Mouse (Mus musculus) intestine, embryonic 15.5 days (tissue): Measurements from ENCODE around the gene Rps15. TPM values are rescaled to one million over a fixed set of nuclear protein-coding genes. Genes with fewer than 3 reads are reported as not detected.
"Not testable (repeated sequence)": the region's sequence is repeated elsewhere in the genome, so short reads cannot be mapped to it uniquely, and the experiment has no call there.

Experiments used
- ATAC-seq: fragments of 200-750 bp; cut with Nextera tagmentation; 2 replicates; pipeline ENCODE4 v1.8.0; 2017; ENCODE audit warnings: moderate TSS enrichment, moderate library complexity
- H3K27ac ChIP-seq: fragments of 300-500 bp; sonication (generic); 2 replicates; pipeline ENCODE4 v1.5.1; 2015; ENCODE audit warnings: mild to moderate bottlenecking, inconsistent platforms
- H3K27me3 ChIP-seq: fragments of 300-500 bp; sonication (generic); replicated peaks from 2 replicates; pipeline ENCODE4 v1.6.1; 2015; ENCODE audit warnings: inconsistent platforms
- H3K36me3 ChIP-seq: fragments of 300-500 bp; sonication (generic); 2 replicates; pipeline ENCODE4 v1.6.1; 2015; ENCODE audit warnings: inconsistent platforms
- H3K4me1 ChIP-seq: fragments of 300-500 bp; sonication (generic); replicated peaks from 2 replicates; pipeline ENCODE4 v1.6.1; 2015; ENCODE audit warnings: inconsistent platforms
- H3K4me2 ChIP-seq: fragments of 300-500 bp; sonication (generic); replicated peaks from 2 replicates; pipeline ENCODE4 v1.6.1; 2015; ENCODE audit warnings: mild to moderate bottlenecking, inconsistent platforms
- H3K4me3 ChIP-seq: fragments of 300-500 bp; sonication (generic); replicated peaks from 2 replicates; pipeline ENCODE4 v1.5.1; 2015; ENCODE audit warnings: inconsistent platforms
- H3K9ac ChIP-seq: fragments of 300-500 bp; sonication (generic); 2 replicates; pipeline ENCODE4 v1.6.1; 2015; ENCODE audit warnings: inconsistent platforms
- H3K9me3 ChIP-seq: fragments of 300-500 bp; sonication (generic); 2 replicates; pipeline ENCODE4 v1.6.1; 2016; ENCODE audit warnings: inconsistent platforms
- WGBS: fragments of 180-500 bp; shearing (Covaris S2); methylation state at CpG from one replicate; pipeline ENCODE4 v1.1.7; 2015; 5-methylcytosine and 5-hydroxymethylcytosine counted together
- polyA plus RNA-seq: library from polyadenylated mRNA; unstranded; fragments of >200 nt; fragmentation: Nextera tagmentation; extraction: Ambion mirVana; gene quantifications from 2 replicates; pipeline ENCODE4 v1.2.1, GENCODE M21; 2015

The Rps15 gene
- 974 and 1,020 TPM in 2 replicates for polyA plus RNA-seq

GRCm38 (mm10) chr10:80292251-80293146 is at the start of gene Rps15:
TSS of gene Rps15 (plus strand) at chr10:80292453.
- peaks cover 4% of the 10 kb centered on the region for H3K27me3 ChIP-seq
- 0% methylated on average over 72 of the region's 72 CpGs for WGBS

DNA sequence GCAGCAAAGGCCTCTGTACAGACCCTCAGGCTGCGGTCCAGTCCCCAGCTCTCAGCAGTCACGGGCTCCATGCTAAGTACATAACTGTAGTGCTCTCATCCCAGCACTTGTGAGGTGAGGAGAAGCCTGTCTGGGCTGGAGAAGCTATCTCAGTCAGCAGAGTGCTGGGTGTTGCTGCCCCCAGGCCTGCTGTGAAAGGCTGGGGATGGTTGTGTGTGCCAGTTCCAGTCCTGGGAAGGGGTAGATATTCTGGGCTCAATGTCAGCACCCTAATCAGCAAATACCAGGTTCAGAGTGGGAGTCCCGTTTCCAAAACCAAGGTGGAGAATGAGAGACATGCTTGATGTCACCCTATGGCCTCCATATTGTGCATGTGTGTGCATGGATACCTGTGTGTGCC is 49.6 kb upstream of the Rps15 start:
- WGBS = 92% methylated on average over 3 of the region's 3 CpGs
- Histone ChIP-seq H3K9me3 (no peaks in the 10 kb centered on the region), H3K4me3 (no peak overlapping the region)

More at GRCm38 (mm10) chr10:80292251-80293146, at the start of gene Rps15:
- Histone ChIP-seq H3K27ac (peak within 1 kb of the TSS; percentile 87), H3K36me3 (peaks cover 19% of the 10 kb centered on the region), H3K9ac (peak within 1 kb of the TSS; percentile 98), H3K4me1 (peaks cover 25% of the 10 kb centered on the region), H3K4me3 (peak within 1 kb of the TSS; percentile 88), H3K9me3 (no peaks in the 10 kb centered on the region), H3K4me2 (peak within 1 kb of the TSS; percentile 75)
- ATAC-seq = peak; percentile 90

DNA sequence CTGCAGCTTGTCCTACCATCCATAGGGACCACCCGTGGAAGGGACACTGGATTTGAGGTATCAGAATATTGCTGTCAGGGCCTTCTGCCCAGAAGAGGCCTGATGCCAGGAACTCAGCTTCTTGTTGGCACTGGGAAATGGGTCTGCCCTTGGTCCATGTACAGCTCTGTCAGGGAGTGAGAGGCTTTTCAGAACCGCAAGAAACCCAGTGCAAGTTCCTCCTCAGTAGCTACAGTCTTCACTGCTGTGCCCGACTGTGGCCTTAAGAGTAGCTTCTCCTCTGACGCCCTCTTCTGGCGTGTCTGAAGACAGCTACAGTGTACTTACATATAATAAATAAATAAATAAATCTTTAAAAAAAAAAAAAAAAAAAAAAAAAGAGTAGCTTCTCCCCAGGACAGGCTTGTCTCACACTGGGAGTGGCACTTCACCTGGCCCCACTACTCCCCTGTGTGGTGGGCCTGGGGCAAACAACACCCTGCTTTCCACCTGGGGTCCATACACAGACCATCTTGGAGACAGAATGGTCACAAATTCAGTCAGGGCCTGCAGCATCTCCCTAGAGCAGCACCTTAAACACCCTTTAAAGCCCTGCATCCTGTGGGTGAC is 47.4 kb upstream of the Rps15 start:
- WGBS = 34% methylated on average over 5 of the region's 5 CpGs
- peaks cover 45% of the 10 kb centered on the region for H3K36me3 ChIP-seq
- no peak overlapping the region for H3K9ac ChIP-seq
- H3K27me3 ChIP-seq = no peaks in the 10 kb centered on the region
- H3K4me2 ChIP-seq = no peak overlapping the region
- no peaks in the 10 kb centered on the region for H3K9me3 ChIP-seq
- ATAC-seq = no peak
- H3K27ac ChIP-seq = peak overlapping the region; percentile 36
- no peak overlapping the region for H3K4me3 ChIP-seq
- H3K4me1 ChIP-seq = peaks cover 10% of the 10 kb centered on the region; the same call in 1 of the 2 replicates

More for the DNA sequence above, 49.6 kb upstream of the Rps15 start:
- Histone ChIP-seq H3K36me3 (peaks cover 62% of the 10 kb centered on the region), H3K27ac (no peak overlapping the region), H3K4me1 (0 out of 2 replicates have a peak, but pooled peaks cover 3% of the 10 kb centered on the region), H3K27me3 (no peaks in the 10 kb centered on the region), H3K4me2 (no peak overlapping the region), H3K9ac (no peak overlapping the region)
- no peak for ATAC-seq

GRCm38 (mm10) chr10:80245600-80245999 is 46.7 kb upstream of the Rps15 start:
- Histone ChIP-seq H3K27me3 (no peaks in the 10 kb centered on the region), H3K4me1 (peaks cover 17% of the 10 kb centered on the region), H3K4me2 (no peak overlapping the region), H3K9me3 (no peaks in the 10 kb centered on the region), H3K9ac (no peak overlapping the region), H3K27ac (peak overlapping the region; percentile 36; the same call in 1 of the 2 replicates), H3K36me3 (peaks cover 38% of the 10 kb centered on the region), H3K4me3 (no peak overlapping the region)
- 4% methylated on average over 4 of the region's 4 CpGs for WGBS
- no peak for ATAC-seq

DNA sequence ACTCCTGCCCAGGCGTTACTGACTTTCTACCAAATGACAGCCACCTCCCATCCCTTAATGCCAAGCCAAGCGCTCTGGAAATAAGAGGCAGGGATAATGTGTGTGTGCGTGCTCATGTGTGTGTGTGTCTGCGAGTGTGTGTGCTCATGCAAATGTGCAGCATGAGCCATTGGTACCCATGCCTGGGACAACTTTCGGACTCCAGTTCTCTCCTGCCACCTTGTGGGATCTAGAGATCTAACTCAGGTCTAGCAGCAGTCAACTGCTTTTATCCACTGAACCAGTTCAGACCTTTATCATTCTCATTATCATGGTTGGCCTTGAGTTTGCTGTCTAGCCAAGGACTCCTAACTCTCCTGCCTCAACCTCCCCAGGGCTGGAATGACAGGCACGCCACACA is 44.4 kb upstream of the Rps15 start:
- Histone ChIP-seq H3K4me3 (no peak overlapping the region), H3K4me1 (peaks cover 20% of the 10 kb centered on the region), H3K36me3 (peaks cover 25% of the 10 kb centered on the region), H3K4me2 (no peak overlapping the region), H3K27me3 (no peaks in the 10 kb centered on the region), H3K9me3 (no peaks in the 10 kb centered on the region), H3K27ac (no peak overlapping the region), H3K9ac (no peak overlapping the region)
- WGBS = 46% methylated on average over 6 of the region's 6 CpGs
- ATAC-seq = no peak

DNA sequence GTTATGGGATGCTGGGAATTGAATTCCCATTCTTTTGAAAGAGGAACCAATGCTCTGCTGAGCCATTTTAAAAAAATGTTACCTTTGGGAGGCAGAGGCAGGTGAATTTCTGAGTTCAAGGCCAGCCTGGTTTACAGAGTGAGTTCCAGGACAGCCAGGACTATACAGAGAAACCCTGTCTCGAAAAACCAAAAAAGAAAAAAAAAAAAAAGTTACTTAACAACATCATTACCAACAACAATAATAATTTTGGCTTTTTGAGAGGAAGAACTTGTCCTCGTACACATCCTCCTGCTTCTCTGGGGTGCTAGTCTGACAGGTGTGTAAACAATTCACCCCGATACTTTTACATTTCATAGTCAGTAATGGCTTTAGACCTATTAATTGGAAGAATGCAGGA is 43.8 kb upstream of the Rps15 start:
- H3K27me3 ChIP-seq, H3K9ac ChIP-seq, H3K9me3 ChIP-seq, H3K27ac ChIP-seq, ATAC-seq: not testable (repeated sequence)
- H3K4me1 ChIP-seq = peaks cover 20% of the 10 kb centered on the region
- 26% methylated on average over 3 of the region's 3 CpGs for WGBS
- H3K36me3 ChIP-seq = peaks cover 24% of the 10 kb centered on the region
- H3K4me3 ChIP-seq = peak overlapping the region; percentile 73
- H3K4me2 ChIP-seq = peak overlapping the region; percentile 80

DNA sequence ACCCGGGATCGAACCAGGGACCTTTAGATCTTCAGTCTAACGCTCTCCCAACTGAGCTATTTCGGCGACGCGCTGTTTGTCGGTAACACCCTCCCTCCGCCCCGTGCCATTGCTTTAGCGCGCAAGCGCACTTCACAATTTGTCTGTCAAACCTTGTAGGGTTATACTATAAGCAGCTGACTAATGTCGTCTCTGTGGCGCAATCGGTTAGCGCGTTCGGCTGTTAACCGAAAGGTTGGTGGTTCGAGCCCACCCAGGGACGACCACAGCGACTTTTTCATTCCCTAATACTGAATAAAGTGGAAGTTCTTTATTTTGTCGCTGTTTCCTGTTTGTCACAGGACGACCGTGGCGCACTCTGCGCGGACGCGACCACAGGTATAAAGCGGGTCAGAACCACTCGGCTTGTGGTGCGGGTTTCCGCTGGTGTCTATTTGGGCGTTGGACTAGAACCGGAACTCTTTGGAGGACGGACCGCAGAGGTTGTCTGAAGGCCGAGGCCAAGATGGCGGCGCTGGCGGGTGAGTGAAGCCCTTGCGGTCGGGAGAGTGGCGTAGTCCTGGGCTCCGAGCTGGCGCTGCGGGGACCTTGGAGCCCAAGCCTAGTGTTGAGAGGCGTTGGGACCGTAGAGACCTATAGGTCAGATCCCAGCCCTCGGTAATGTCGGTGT is 43.1 kb upstream of the Rps15 start, which contains the start of gene Ndufs7:
Gene Ndufs7, plus strand, starts transcription at position 151 of the 670 bp plus-strand sequence.
- peak; percentile 94 for ATAC-seq
- Histone ChIP-seq H3K4me2 (peak within 1 kb of the TSS; percentile 80), H3K4me3 (peak within 1 kb of the TSS; percentile 73), H3K9me3 (no peaks in the 10 kb centered on the region), H3K27me3 (no peaks in the 10 kb centered on the region), H3K36me3 (peaks cover 21% of the 10 kb centered on the region), H3K27ac (peak within 1 kb of the TSS; percentile 90), H3K9ac (peak within 1 kb of the TSS; percentile 75), H3K4me1 (peaks cover 20% of the 10 kb centered on the region)
- WGBS = under 1% methylated on average over 53 of the region's 53 CpGs

DNA sequence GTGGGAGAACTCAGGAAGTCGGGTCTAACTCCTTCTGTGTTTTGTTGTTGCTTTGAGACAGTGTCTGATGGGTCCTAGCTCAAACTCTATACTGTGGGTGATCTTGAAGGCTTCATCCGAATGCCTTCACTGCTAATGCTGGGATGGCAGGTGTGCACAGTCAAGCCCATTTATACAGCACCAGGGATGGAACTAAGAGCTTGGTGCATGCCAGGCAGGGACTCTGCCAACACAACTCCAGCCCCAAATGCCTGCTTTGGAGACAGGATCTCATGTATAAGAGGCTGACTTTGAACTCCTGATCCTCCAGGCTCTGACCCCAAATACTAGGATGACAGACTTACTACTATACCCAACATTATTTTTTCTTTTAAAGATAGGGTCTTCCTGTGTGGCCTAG is 42.2 kb upstream of the Rps15 start:
- WGBS = 40% methylated on average over 2 of the region's 2 CpGs
- peak overlapping the region; percentile 90 for H3K27ac ChIP-seq
- no peak for ATAC-seq

GRCm38 (mm10) chr10:80250573-80250972 is 41.7 kb upstream of the Rps15 start:
- Histone ChIP-seq H3K27me3 (no peaks in the 10 kb centered on the region), H3K4me1 (peaks cover 23% of the 10 kb centered on the region), H3K36me3 (peaks cover 24% of the 10 kb centered on the region), H3K4me2 (peak overlapping the region; percentile 80), H3K27ac (no peak overlapping the region), H3K9me3 (no peaks in the 10 kb centered on the region), H3K9ac (peak overlapping the region; percentile 75), H3K4me3 (no peak overlapping the region)
- 86% methylated on average over 4 of the region's 4 CpGs for WGBS
- ATAC-seq = no peak

More for the DNA sequence above, 42.2 kb upstream of the Rps15 start:
- Histone ChIP-seq H3K27me3 (no peaks in the 10 kb centered on the region), H3K4me1 (peaks cover 23% of the 10 kb centered on the region), H3K9ac (peak overlapping the region; percentile 75), H3K4me3 (peak overlapping the region; percentile 73), H3K36me3 (peaks cover 23% of the 10 kb centered on the region), H3K4me2 (peak overlapping the region; percentile 80), H3K9me3 (no peaks in the 10 kb centered on the region)

DNA sequence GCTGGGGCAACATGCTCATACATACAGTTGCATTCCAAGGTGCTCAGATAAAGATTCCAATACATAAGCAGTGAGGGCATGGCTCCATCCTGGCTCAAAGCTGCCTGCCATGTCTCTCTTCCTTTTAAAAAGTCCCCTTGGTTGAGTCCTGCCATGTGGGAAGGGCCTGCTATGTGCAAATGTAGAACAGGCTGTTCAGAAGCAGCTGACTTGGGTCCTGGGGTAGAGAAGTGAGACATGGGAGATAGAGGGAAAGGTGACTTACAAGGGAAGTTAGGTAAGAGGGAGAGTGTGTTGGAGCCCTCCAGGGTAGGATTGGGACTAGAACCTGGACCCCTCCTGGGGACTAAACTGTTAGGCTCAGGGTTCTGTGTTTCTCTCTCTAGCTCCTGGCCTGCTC is 40.2 kb upstream of the Rps15 start:
- no peak overlapping the region for H3K9ac ChIP-seq
- ATAC-seq = no peak
- no peaks in the 10 kb centered on the region for H3K27me3 ChIP-seq
- H3K36me3 ChIP-seq = peaks cover 36% of the 10 kb centered on the region
- H3K4me3 ChIP-seq = no peak overlapping the region
- H3K4me2 ChIP-seq = no peak overlapping the region
- H3K4me1 ChIP-seq = peaks cover 23% of the 10 kb centered on the region
- no peaks in the 10 kb centered on the region for H3K9me3 ChIP-seq
- H3K27ac ChIP-seq = no peak overlapping the region

DNA sequence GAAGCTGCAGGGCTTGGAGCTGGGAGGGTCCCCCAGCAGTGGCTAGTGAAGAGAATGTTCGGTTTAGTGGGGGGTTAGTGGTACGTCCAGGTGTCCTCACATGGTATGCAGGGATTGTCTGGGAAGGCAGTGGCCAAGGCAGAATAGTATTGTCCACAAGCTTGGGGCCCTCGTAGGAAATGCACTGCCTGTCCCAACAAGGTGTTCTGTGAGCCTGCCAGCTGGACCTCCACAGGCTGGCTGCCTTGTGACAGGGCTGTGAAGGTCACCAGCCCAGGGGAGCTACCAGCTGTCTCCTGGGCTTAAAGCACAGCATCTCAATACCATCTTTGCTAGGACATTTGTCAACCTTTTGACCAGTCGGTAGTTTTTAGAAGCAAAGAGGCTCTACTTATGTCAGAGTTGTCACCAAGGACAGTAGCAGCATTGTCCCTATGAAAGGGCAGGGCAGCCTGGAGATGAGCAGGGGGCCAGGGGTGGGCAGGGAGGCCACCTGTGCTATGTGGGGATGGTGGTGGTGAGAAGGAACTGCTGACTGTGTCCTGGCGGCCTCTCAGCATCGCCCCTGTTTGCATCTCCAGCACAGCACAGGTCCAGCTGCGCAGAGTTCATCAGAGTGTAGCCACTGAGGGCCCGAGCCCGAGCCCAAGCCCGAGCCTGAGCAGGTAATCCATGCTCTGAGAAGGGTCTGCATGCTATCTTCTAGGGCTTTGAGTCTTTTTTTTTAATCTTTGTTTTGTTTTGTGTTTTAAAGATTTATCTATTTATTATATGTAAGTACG is 39.6 kb upstream of the Rps15 start:
- Histone ChIP-seq H3K4me3 (no peak overlapping the region), H3K9ac (no peak overlapping the region), H3K9me3 (no peaks in the 10 kb centered on the region), H3K4me2 (no peak overlapping the region), H3K4me1 (peaks cover 23% of the 10 kb centered on the region), H3K36me3 (peaks cover 40% of the 10 kb centered on the region), H3K27ac (no peak overlapping the region), H3K27me3 (no peaks in the 10 kb centered on the region)
- no peak for ATAC-seq
- 87% methylated on average over 11 of the region's 11 CpGs for WGBS
